Mouse (Mus musculus) urinary bladder, postnatal 10 days (tissue): ENCODE measurements around the gene Ferd3l.
A peak's percentile ranks its signal among the peaks of the same experiment; 100 is the strongest.

Experiments
- DNase-seq: peaks from one replicate; pipeline ENCODE4 v3.0.0; 2022; ENCODE audit warnings: low spot score

Ferd3l gene

DNA sequence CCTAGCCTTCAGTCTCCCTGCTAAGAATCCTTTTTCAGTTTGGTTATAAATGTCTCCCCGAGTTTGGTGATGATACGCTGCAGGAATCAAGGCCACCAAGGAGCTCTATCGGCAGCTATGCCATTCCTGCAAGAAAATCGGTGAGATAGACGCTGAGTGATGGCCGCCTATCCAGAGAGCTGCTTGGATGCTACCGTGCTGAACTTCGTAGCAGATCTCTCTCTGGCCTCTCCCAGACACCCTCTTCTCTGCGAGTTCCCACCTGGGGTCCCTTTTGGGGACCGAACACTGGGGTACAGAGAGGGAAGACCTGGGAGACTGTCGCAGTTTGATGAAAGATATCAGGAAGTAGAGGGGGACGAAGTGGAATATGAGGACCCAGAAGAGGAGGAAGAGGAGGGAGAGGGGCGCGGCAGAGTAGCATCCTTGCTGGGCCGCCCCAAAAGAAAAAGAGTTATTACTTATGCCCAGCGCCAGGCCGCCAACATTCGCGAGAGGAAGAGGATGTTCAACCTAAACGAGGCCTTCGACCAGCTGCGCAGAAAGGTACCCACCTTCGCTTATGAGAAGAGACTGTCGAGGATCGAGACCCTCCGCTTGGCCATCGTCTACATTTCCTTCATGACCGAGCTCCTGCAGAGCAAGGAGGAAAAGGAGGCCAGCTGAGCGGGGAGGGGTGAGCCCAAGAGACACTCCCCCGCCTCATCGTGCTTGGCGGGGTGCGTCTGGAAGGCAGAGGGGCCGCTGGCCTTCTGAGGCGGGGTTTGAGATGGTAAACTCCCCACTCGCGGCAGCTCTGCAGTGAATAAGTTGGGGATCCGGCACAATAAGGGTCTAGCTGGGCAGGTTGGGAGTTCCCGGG is at the start of gene Ferd3l:
Gene Ferd3l (plus strand): TSS at position 95 of the 862 bp plus-strand sequence.
- no peak for DNase-seq

GRCm38 (mm10) chr12:33893956-33894355 is 34.3 kb upstream of the Ferd3l start:
- no peak for DNase-seq

GRCm38 (mm10) chr12:33894621-33895020 is 33.6 kb upstream of the Ferd3l start:
- DNase-seq, result no peak

DNA sequence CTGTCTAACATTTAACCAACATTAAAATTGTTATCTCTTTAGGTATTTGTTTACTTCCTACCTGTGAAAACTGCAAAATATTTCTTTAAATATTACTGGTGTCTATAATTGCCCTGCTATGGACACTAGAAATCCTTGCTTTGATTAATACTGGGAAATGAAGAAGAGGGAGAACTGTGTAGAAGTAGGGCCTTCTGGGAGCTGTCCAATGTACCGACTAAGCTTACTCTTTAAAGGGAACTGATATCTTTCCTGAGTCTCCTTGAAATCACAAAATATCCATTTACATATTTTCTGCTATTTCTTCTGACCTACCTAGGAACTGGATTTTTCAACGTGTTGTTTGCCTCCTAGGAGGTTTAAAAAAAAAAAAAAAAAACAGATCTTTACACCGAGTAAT is 1.5 kb upstream of the Ferd3l start:
- DNase-seq, result no peak

- DNase-seq, result no peak
These were observed 709 bp upstream of the Ferd3l start for GRCm38 (mm10) chr12:33927334-33928098.

DNA sequence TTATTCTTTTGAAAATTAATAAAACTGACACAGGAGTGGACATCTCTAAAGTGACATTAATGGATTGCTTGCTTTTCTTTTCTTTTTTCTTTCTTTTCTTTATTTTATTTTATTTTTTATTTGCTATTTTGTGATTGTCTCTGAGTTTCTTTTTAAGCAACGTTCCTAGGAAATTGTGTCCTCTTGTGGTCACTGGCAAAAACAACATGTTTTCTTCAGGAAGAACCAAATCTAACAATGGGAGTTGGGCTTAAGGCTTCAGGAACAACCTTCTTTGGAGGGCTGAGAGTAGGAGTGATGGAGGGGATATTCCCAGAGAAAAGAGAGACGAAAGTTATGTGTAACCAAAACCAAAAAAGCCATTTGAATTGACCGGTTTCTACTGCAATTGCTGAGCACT is 24.6 kb downstream of the Ferd3l start:
- no peak for DNase-seq

GRCm38 (mm10) chr12:33954931-33955565 is 26.8 kb downstream of the Ferd3l start:
- no peak for DNase-seq

DNA sequence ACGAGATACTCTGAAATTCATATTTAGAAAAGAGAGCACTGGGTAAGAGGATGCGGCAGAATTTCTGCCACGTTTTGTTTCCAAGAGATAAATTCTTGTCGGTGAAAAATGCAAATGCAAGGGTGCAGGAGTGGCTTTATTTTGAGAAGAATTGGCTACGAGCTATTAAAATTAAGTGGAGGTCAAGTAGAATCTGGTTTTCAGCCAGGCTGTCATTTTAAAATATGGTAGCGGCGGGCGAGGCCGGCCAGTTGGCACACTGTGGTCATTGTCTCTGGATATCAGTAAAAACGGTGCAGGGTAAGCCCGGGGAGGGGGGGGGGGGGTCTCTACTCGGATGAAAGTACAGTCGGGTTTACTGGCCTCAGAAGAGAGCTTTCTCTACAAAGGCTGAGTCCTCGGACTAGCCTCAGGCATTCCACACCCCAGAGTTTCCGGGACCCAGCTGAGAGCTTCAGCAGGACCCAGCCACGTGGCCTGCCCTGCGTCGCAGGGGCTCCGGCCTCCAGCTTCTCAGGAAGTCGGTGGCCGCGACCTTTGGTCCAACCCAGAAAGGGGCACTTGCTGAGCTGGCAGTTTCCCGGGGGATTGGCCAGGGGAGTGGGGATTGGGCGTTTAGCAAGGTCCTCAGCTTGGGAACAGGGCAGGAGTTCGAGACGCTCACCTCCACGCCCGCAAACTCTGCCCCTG is 27.5 kb downstream of the Ferd3l start:
- DNase-seq, result no peak

- DNase-seq, result no peak
These were observed 28.6 kb downstream of the Ferd3l start for GRCm38 (mm10) chr12:33956576-33957399.

DNA sequence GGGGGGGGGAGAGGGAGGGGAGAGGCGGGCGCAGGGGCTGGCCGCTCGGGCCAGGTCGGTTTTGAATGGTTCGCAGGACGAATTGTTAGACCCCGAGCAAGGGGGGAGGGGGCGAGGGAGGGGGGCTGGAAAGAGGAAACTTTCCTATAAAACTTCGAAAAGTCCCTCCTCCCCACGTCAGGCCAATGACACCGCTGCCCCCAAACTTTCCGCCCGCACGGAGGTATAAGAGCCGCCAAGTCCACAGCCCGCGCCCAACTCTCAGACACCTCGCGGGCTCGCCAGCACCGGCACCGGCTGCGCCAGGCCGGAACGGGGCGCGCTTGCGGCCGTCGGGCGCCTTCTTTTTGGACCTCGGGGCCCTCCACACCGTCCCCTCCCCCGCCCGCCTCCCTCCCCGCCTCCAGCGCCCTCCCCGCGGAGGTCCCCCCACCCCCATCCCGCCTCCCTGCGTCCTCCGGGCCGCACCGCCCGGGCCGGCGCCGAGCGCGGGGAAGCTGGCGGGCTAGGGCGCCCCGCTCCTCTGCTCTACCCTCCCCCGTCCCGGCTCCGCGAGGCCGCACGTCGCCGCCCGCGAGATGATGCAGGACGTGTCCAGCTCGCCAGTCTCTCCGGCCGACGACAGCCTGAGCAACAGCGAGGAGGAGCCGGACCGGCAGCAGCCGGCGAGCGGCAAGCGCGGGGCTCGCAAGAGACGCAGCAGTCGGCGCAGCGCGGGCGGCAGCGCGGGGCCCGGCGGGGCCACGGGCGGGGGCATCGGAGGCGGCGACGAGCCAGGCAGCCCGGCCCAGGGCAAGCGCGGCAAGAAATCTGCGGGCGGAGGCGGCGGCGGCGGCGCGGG is 29.4 kb downstream of the Ferd3l start, which contains the start of gene Twist1:
Gene Twist1 (plus strand): TSS at position 272 of the 841 bp plus-strand sequence.
- DNase-seq, result peak; percentile 17

GRCm38 (mm10) chr12:33958241-33959194 is 30.3 kb downstream of the Ferd3l start:
- no peak for DNase-seq

- no peak for DNase-seq
These were observed 31.0 kb downstream of the Ferd3l start for GRCm38 (mm10) chr12:33959206-33959605.

- DNase-seq, result no peak
These were observed 31.6 kb downstream of the Ferd3l start for GRCm38 (mm10) chr12:33959846-33960245.

- no peak for DNase-seq
These were observed 32.8 kb downstream of the Ferd3l start for GRCm38 (mm10) chr12:33961013-33961412.

GRCm38 (mm10) chr12:33962118-33962772 is 34.0 kb downstream of the Ferd3l start:
- DNase-seq, result no peak

DNA sequence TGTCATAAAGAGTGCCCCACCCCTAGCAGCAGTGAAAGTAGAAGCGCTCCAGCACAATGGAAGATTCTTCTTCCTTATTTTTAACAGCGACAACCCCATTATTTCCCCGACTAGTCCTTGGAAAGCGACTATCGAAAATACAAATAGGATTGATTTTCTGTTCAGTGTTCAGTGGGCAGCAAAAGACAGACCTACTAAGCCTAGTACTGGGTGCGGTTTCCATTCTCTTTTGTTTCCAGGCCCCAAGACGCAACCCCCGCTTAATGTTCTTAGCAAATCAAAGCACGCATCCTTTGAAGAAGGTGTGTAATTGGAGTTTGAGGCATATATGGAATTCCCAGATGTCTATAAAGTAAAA is 34.5 kb downstream of the Ferd3l start:
- DNase-seq, result no peak

GRCm38 (mm10) chr12:33963671-33964369 is 35.6 kb downstream of the Ferd3l start:
- no peak for DNase-seq

- DNase-seq, result no peak
These were observed 36.2 kb downstream of the Ferd3l start for GRCm38 (mm10) chr12:33964427-33964826.
